Comparison of ENCODE assay signal across 21 mouse cellular contexts in genomic region chr3:147736673-147737439, GRCm38 (mm10).
DNase-seq lines count a peak whose midpoint lies in the region; ATAC-seq and TF ChIP-seq lines count a peak whose summit lies in the region.
"Had no signal": no experiment of that assay in that cellular context is flagged by ENCODE, and none has a peak within 500 bp of the region (broad histone marks: within the 10 kb centered on the region; RNA-seq: fewer than 3 reads in every experiment).

No protein-coding gene starts in this region.

- TF ChIP-seq EP300 in stomach, postnatal 0 days (optimal IDR thresholded peaks at IDR 0.05) = no peak

- intact Hi-C loops in left cerebral cortex, postnatal 14 days (cut with DNase I) = no loop called here

- H3K27ac ChIP-seq in embryonic facial prominence, embryonic 11.5 days (replicated peaks; ENCODE audit: low read depth, low read length) = no peak overlapping the region
- H3K27ac ChIP-seq in embryonic facial prominence, embryonic 10.5 days (replicated peaks) = no peak overlapping the region
- H3K27ac ChIP-seq in kidney, postnatal 0 days = no peak overlapping the region
- no peak overlapping the region for H3K27ac ChIP-seq in kidney, adult 2 months (ENCODE audit: insufficient read depth, low read depth, low read length)
- no peak overlapping the region for H3K27ac ChIP-seq in stomach, postnatal 0 days (replicated peaks)
- H3K27ac ChIP-seq: heart, embryonic 15.5 days; midbrain, embryonic 12.5 days; neural tube, embryonic 15.5 days had no signal

- TF ChIP-seq POLR2A in kidney, adult 2 months (IDR thresholded peaks at IDR 0.05; ENCODE audit: low read depth, low read length) = no peak

- no peak overlapping the region for H3K4me3 ChIP-seq in embryonic facial prominence, embryonic 11.5 days (ENCODE audit: low read depth, low read length)
- no peak overlapping the region for H3K4me3 ChIP-seq in embryonic facial prominence, embryonic 10.5 days
- H3K4me3 ChIP-seq in kidney, postnatal 0 days (replicated peaks; ENCODE audit: low read depth, low read length) = no peak overlapping the region
- no peak overlapping the region for H3K4me3 ChIP-seq in kidney, adult 2 months (ENCODE audit: insufficient read depth, low read depth, low read length)
- H3K4me3 ChIP-seq in stomach, postnatal 0 days (ENCODE audit: low read depth, low read length) = no peak overlapping the region
- H3K4me3 ChIP-seq: heart, embryonic 15.5 days; midbrain, embryonic 12.5 days; myocyte; neural tube, embryonic 15.5 days had no signal

- H3K9ac ChIP-seq in embryonic facial prominence, embryonic 11.5 days (replicated peaks; ENCODE audit: low read length) = no peak overlapping the region
- H3K9ac ChIP-seq in kidney, postnatal 0 days (ENCODE audit: low read depth, low read length) = no peak overlapping the region
- no peak overlapping the region for H3K9ac ChIP-seq in stomach, postnatal 0 days (ENCODE audit: low read length)
- H3K9ac ChIP-seq: heart, embryonic 15.5 days; midbrain, embryonic 12.5 days; neural tube, embryonic 15.5 days had no signal

- no peaks in the 10 kb centered on the region for H3K36me3 ChIP-seq in embryonic facial prominence, embryonic 11.5 days (replicated peaks; ENCODE audit: control insufficient read depth, insufficient read depth, low read depth, low read length)
- H3K36me3 ChIP-seq in embryonic facial prominence, embryonic 10.5 days (replicated peaks) = no peaks in the 10 kb centered on the region
- no peaks in the 10 kb centered on the region for H3K36me3 ChIP-seq in kidney, postnatal 0 days (ENCODE audit: insufficient read depth, low read length)
- no peaks in the 10 kb centered on the region for H3K36me3 ChIP-seq in kidney, adult 2 months (ENCODE audit: control insufficient read depth, insufficient read depth, low read length)
- no peaks in the 10 kb centered on the region for H3K36me3 ChIP-seq in stomach, postnatal 0 days (ENCODE audit: control insufficient read depth, insufficient read depth, low read length)
- H3K36me3 ChIP-seq: heart, embryonic 15.5 days; midbrain, embryonic 12.5 days; neural tube, embryonic 15.5 days had no signal

- DNase-seq in embryonic facial prominence, embryonic 11.5 days (ENCODE audit: low spot score) = peak; percentile 47
- DNase-seq in embryonic facial prominence, embryonic 10.5 days (ENCODE audit: low spot score) = no peak
- DNase-seq in kidney, postnatal 0 days (ENCODE audit: low spot score) = peak; percentile 16
- DNase-seq in kidney, adult 2 months = no peak
- peak; percentile 15 for DNase-seq in retina, embryonic 14.5 days (ENCODE audit: low spot score)
- DNase-seq in retina, postnatal 1 day = no peak
- DNase-seq in stomach, postnatal 0 days (ENCODE audit: low spot score) = no peak
- DNase-seq in left cerebral cortex, postnatal 14 days (ENCODE audit: low spot score in 2 of 2) = no peak
- DNase-seq: adrenal gland, adult 2 months; B cell, adult 2 months; cerebellum, adult 18-20 months; heart, adult 11 months; kidney, postnatal 14 days; lung, postnatal 4 days; right cerebral cortex, postnatal 4 days; thymus, postnatal 25 days had no signal

- H3K9me3 ChIP-seq in embryonic facial prominence, embryonic 11.5 days (replicated peaks; ENCODE audit: control insufficient read depth, low read length) = no peaks in the 10 kb centered on the region
- H3K9me3 ChIP-seq in embryonic facial prominence, embryonic 10.5 days = no peaks in the 10 kb centered on the region
- H3K9me3 ChIP-seq in kidney, postnatal 0 days (replicated peaks; ENCODE audit: low read length) = no peaks in the 10 kb centered on the region
- no peaks in the 10 kb centered on the region for H3K9me3 ChIP-seq in stomach, postnatal 0 days (ENCODE audit: control insufficient read depth, low read length)
- H3K9me3 ChIP-seq: heart, embryonic 15.5 days; midbrain, embryonic 12.5 days; neural tube, embryonic 15.5 days had no signal

- no peaks in the 10 kb centered on the region for H3K27me3 ChIP-seq in embryonic facial prominence, embryonic 11.5 days (ENCODE audit: control insufficient read depth, insufficient read depth, low read length)
- no peaks in the 10 kb centered on the region for H3K27me3 ChIP-seq in embryonic facial prominence, embryonic 10.5 days (replicated peaks; ENCODE audit: low read depth, poor library complexity, severe bottlenecking)
- no peaks in the 10 kb centered on the region for H3K27me3 ChIP-seq in kidney, postnatal 0 days (ENCODE audit: insufficient read depth, low read length)
- no peaks in the 10 kb centered on the region for H3K27me3 ChIP-seq in kidney, adult 2 months (replicated peaks; ENCODE audit: control insufficient read depth, insufficient read depth, low read length)
- no peaks in the 10 kb centered on the region for H3K27me3 ChIP-seq in stomach, postnatal 0 days (ENCODE audit: control insufficient read depth, insufficient read depth, low read length)
- H3K27me3 ChIP-seq: heart, embryonic 15.5 days; midbrain, embryonic 12.5 days; neural tube, embryonic 15.5 days had no signal

- TF ChIP-seq CTCF in kidney, postnatal 0 days (IDR thresholded peaks at IDR 0.05; ENCODE audit: low read depth) = peak; percentile 56
- TF ChIP-seq CTCF in kidney, adult 2 months (conservative IDR thresholded peaks at IDR 0.05; ENCODE audit: insufficient read depth, insufficient read length, low read depth, low read length) = no peak
- peak; percentile 52 for TF ChIP-seq CTCF in stomach, postnatal 0 days (IDR thresholded peaks at IDR 0.05; ENCODE audit: low read depth)

- ATAC-seq in embryonic facial prominence, embryonic 11.5 days (replicated peaks; ENCODE audit: insufficient number of reproducible peaks, low FRiP score, low TSS enrichment, low read depth) = no peak
- ATAC-seq in kidney, postnatal 0 days (replicated peaks; ENCODE audit: low FRiP score, low read depth) = no peak
- ATAC-seq in stomach, postnatal 0 days (ENCODE audit: low FRiP score, low TSS enrichment) = no peak
- ATAC-seq: forebrain, embryonic 16.5 days had no signal

- H3K4me2 ChIP-seq in embryonic facial prominence, embryonic 11.5 days (ENCODE audit: low read depth, low read length) = no peak overlapping the region
- no peak overlapping the region for H3K4me2 ChIP-seq in kidney, postnatal 0 days (ENCODE audit: low read length)
- H3K4me2 ChIP-seq in stomach, postnatal 0 days (replicated peaks; ENCODE audit: low read depth) = no peak overlapping the region
- H3K4me2 ChIP-seq: heart, embryonic 15.5 days; midbrain, embryonic 12.5 days; neural tube, embryonic 15.5 days had no signal

- WGBS in embryonic facial prominence, embryonic 11.5 days = 75% methylated on average over 6 of the region's 6 CpGs
- WGBS in embryonic facial prominence, embryonic 10.5 days = 86% methylated on average over 6 of the region's 6 CpGs
- 80% methylated on average over 6 of the region's 6 CpGs for WGBS in kidney, postnatal 0 days
- WGBS in kidney, adult 2 months = 77% methylated on average over 6 of the region's 6 CpGs
- WGBS in stomach, postnatal 0 days = 63% methylated on average over 6 of the region's 6 CpGs

- no peaks in the 10 kb centered on the region for H3K4me1 ChIP-seq in embryonic facial prominence, embryonic 11.5 days (ENCODE audit: control insufficient read depth, insufficient read depth, low read length)
- H3K4me1 ChIP-seq in embryonic facial prominence, embryonic 10.5 days = no peaks in the 10 kb centered on the region
- no peaks in the 10 kb centered on the region for H3K4me1 ChIP-seq in kidney, postnatal 0 days (replicated peaks; ENCODE audit: insufficient read depth, low read length)
- H3K4me1 ChIP-seq in kidney, adult 2 months (ENCODE audit: control insufficient read depth, insufficient read depth, low read length) = no peaks in the 10 kb centered on the region
- no peaks in the 10 kb centered on the region for H3K4me1 ChIP-seq in stomach, postnatal 0 days (replicated peaks; ENCODE audit: control insufficient read depth, insufficient read depth)
- H3K4me1 ChIP-seq: heart, embryonic 15.5 days; midbrain, embryonic 12.5 days; neural tube, embryonic 15.5 days had no signal

Comparison
In these comparisons a context has a peak if more than half of its experiments do, and no peak if none do; other contexts are left out.
1. DNase-seq: peak in embryonic facial prominence, embryonic 11.5 days (single experiment), kidney, postnatal 0 days (single experiment) and retina, embryonic 14.5 days (single experiment); none in embryonic facial prominence, embryonic 10.5 days (single experiment), kidney, adult 2 months (single experiment), retina, postnatal 1 day (single experiment), stomach, postnatal 0 days (single experiment) and left cerebral cortex, postnatal 14 days (0 of 2).